Mouse (Mus musculus) ZHBTc4 (cell line): ENCODE data around the gene Wnt5b.

Experiments used
- DNase-seq: peaks from one replicate; pipeline ENCODE4 v3.0.0-alpha.2; 2011; ENCODE audit warnings: low read depth, low spot score

Gene Wnt5b

DNA sequence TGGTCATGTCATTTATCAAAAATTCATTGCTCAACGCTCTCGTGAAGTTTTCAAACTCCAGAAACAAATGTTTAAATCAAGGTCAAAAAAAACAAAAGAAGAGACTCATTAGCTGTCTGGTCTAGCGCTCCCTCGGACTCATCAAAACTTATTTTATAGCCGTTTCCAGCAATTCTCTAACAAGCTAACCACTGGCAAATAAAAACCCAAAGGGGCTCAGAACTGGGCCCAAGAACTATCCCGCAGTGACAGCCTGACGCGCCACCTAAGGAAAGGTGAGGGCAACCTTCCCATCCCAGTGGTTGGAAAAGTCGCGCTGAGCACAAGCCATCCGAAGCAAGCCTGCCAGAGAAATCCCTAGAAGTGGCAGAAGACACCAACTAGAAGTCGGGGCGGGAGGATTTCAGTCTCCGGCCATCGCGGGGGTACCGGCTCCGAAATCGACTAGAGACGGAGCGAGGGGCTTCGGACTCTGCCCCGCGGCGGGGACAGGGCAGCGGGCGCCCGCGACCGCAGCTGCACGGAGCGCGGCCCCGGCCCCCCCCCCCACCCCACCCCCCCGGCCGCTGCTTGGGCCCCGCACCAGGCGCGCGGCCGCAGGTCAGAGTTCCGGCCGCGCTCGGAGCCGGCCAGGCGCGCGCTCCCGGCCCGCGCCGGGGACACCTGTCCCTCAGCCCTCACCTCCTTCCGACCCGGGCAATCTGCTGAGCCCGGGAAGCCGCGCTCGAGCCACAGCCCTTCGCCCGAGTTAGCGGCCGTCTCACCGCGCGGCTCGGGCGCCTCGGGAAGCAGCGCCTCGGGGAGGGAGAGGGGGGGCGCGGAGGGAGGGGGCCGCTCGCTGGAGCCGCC lies 156.1 kb downstream of the Wnt5b start:
- peak; percentile 66 for DNase-seq

GRCm38 (mm10) chr6:119386821-119387220 lies 157.3 kb downstream of the Wnt5b start:
- DNase-seq = no peak

DNA sequence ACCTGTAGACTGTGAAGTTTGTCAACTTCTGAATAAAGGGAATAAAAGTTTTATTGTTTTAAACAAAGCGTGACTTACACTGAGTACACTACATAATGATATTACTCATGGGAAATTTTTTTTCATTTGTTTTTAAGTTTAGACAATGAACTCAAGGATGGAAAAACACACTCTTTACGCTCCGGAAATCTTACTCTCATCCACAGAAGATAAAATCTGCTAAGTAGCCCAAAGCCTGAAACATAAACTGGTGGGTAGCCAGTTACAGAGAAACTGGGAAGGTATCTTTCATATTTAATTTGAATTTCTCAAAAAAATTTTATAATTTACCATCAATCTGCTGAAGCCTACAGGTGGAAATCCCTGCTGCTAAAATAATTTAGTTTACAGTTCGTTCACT lies 157.7 kb downstream of the Wnt5b start:
- no peak for DNase-seq

DNA sequence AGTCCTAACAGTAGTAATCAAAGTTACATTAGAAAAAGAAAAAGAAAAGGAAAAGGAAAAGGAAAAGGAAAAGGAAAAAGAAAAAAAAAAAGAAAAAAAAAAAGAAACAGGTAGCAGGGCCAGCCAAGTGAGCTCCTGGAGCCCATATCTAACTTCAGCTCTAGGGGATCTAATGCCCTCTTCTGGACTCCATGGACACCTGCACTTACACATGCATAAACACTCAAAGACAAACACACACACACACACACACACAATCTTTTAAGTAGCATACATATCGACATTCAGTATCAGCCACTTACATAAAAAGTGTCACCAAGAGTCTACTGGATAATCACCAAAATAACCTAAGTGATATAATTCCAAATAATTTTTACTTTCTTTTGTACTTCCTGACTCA lies 158.5 kb downstream of the Wnt5b start:
- DNase-seq = no peak
